ENCODE assay signal across 20 mouse cellular contexts in the genomic region with DNA sequence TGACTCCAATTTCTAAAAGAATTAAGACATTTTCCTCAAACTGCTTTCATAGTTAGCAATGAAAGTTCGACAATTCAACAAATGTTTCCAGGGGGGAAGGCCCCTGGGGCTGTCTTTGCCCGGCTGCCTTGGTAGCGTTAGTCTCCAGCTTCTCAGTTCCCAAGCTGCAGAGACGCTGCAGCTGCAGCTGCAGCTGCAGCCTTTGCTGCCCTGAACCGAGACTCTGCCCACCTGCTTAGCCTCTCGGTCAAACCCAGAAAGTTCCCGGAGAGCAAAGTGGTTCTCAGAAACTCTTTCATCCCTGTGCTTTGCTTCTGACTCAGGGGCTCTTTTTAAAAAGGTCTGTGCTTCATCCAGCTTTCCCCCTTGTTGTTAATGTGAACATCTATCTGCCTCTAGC. TPM values are rescaled to one million over a fixed set of nuclear protein-coding genes. Genes with fewer than 3 reads are reported as not detected.
"Had no signal": no experiment of that assay in that cellular context is flagged by ENCODE, and none has a peak within 500 bp of the region (broad histone marks: within the 10 kb centered on the region; RNA-seq: fewer than 3 reads in every experiment).

No protein-coding gene starts in this region.

- H3K9ac ChIP-seq: lung, embryonic 14.5 days; midbrain, embryonic 12.5 days; neural tube, embryonic 13.5 days; neural tube, embryonic 15.5 days had no signal

- H3K4me2 ChIP-seq: lung, embryonic 14.5 days; midbrain, embryonic 12.5 days; neural tube, embryonic 13.5 days; neural tube, embryonic 15.5 days had no signal

- H3K27me3 ChIP-seq: neural tube, embryonic 13.5 days; neural tube, embryonic 15.5 days had no signal

- H3K9me3 ChIP-seq: midbrain, embryonic 12.5 days; neural tube, embryonic 13.5 days; neural tube, embryonic 15.5 days had no signal

- H3K4me3 ChIP-seq: midbrain, embryonic 10.5 days; midbrain, embryonic 12.5 days; myocyte; neural tube, embryonic 13.5 days; neural tube, embryonic 15.5 days had no signal

- ATAC-seq: midbrain, embryonic 16.5 days had no signal

- DNase-seq: lung, adult 18-20 months; lung, postnatal 10 days; lung, postnatal 4 days; midbrain, embryonic 14.5 days; retina, postnatal 1 day; right cerebral cortex, adult 18-20 months; right cerebral cortex, postnatal 25 days; right cerebral cortex, postnatal 4 days; spleen, adult 18-20 months; thymus, adult 18-20 months; thymus, postnatal 36 days had no signal

- H3K27ac ChIP-seq: midbrain, embryonic 10.5 days; midbrain, embryonic 12.5 days; neural tube, embryonic 13.5 days; neural tube, embryonic 15.5 days had no signal

- H3K36me3 ChIP-seq: midbrain, embryonic 10.5 days; midbrain, embryonic 12.5 days; neural tube, embryonic 13.5 days; neural tube, embryonic 15.5 days had no signal

RNA-seq across cellular contexts. Expression of gene Syt15, which starts 12.9 kb away (rescaled TPM):
- total RNA-seq: megakaryocyte, adult 5-6 weeks; megakaryocyte-erythroid progenitor cell, adult 5-6 weeks had no signal
- polyA plus RNA-seq: myocyte had no signal

RNA-seq across cellular contexts. Expression of gene Gprin2, which starts 30.9 kb away (rescaled TPM):
- total RNA-seq: megakaryocyte, adult 5-6 weeks; megakaryocyte-erythroid progenitor cell, adult 5-6 weeks had no signal
